Mouse (Mus musculus) frontal cortex, postnatal 36 days (tissue): ENCODE data around the gene Gm28051.

ENCODE experiments used
- DNase-seq, 2 experiments: peaks; one replicate each; pipeline ENCODE4 v3.0.0; 2022; ENCODE audit warnings: low spot score in 2 of 2

Gene Gm28051

DNA sequence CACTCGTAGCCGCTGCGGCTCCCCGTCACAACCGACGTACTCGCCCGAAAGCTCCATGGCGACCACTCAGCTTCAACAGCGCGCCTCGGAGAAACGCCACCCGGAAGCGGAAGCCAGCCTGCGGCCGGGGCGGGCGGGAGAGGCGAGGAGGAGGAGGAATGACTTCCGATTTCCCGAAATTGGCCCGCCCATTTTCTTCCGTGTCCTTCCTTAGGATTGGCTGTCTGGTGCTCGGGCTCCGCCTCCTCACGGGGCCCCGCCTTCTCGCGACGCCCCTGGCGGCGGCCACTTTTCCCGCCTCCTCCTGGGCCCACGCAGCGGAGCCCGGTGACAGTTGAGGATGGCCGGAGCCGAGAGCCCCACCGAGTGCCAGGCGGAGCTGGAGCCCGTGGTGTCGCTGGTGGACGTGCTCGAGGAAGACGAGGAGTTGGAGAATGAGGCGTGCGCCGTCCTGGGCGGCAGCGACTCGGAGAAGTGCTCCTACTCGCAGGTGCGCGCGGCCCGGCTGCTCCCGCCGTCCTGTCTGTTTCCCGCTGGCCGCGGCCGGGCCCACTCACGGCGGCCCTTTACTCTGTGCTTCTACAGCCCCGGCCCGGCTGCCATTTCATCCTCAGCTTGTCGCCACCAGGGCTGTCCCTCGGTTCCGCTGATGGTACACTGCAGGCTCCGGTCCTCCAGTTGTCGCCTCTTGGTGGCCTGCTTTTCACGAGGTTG is at the start of gene Gm28051, which contains the start of the genes Gon7 and Ubr7:
TSS of gene Gm28051 (minus strand) at position 77 of the 714 bp plus-strand sequence.
TSS of gene Gon7 (minus strand) at position 115 of the 714 bp plus-strand sequence.
TSS of gene Ubr7 (plus strand) at position 279 of the 714 bp plus-strand sequence.
- DNase-seq: peak; percentile 96 to 98

DNA sequence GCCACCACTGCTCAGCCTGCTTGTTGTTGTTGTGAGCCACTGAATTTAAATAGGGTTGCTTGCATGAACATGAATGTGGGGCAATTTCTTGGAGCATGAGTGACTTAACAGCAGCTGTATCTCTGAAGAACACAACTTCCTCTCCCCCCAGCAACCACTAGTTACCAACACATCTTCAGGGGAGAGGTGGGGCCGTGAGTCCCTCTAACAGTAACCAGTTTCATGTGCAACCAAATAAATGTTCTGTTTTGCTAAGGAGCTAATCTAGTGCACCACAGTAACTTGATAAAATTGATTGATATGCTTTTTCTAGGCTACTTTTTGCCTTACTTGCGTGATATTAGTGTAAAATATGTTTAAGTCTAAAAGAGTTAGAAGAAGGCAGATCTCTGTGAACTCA is 42.0 kb upstream of the Gm28051 start:
- DNase-seq: no peak

DNA sequence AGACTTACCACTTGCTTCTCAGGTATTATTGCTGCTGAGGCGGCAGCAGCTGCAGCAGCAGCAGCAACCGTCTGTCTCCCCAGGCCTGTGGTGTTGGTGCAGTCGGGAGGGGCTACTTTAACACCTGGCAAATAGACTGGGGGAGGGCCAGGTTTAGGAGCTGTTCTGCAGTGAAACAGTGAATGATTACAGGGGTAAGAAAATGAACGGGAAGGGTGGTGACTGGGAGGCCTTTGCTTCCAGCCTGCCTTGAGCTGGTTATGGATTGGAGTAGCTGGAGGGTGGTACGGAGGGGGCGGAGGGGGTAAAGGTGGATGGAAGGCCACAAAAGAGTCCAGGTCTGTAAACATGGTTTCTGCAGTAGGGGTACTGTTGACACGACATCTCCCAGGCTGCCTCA is 30.4 kb upstream of the Gm28051 start:
- no peak for DNase-seq

DNA sequence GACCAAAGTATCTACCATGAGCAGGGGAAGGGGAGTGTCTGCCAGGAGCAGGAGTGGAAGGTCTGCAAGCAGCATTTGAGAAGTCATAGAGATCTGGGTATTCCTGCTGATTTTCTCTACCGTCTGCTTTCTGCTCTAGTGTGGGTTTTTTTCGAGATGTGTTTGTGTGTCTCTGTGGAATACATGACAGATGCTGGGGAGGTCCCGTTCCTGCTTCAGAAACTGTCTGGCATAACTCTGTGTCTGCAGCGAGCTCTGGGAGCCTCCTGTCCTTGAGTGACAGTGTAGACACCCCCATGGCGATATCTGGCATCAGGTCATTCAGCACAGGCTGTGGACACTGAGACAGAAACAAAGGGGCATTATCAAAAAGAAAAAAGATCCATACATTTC is 28.0 kb upstream of the Gm28051 start:
- DNase-seq: no peak

DNA sequence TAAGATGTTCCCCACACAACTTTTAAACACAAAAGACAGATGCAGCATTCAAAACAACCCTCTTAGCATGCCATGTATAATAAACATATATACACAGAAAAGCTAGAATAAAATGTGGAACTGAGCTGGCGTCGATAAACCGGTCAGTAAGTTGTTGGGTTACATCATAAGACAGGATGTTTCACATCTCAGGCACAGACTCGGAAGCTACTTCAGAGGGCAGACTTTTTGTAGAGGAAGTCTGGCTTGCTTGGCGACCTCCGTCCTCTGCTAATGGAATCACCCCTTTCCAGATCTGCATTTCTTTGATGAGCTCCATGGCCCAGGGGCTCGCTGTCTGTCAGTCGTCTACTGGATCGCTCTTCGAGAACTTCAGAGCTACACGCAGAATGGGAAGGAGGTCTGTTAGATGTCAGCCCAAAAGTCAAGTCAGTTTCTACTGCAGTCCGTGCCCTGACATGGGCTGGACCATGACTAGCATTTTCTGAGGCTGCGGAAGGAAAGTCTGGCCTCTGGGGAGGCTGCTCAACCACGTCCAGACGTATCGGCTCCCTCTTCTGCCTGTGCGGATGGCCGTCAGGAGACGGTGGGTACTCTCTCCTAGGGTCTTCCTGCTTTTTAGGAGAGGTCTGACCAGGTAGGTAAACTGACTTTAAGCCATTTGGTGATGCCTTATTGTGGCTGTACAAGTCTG is 27.5 kb upstream of the Gm28051 start:
- no peak for DNase-seq

DNA sequence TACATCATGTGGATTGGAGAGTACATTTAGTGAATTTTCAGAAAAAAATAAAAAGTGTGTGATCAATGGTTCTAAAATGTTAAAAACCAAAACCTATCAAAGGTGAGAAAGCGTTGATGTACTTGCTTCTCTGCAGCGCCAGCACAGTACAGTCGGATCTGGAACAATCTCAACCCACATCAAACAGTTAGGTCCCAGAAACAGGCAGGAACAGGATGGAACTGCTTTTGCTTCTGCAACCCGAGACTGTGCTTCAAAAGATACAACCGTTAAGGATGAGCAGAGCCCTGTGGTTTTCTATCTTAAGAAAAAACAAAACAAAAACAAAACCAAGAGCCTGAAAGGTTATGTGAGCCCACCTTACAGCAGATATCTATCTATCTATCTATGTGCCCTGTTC is 25.3 kb upstream of the Gm28051 start:
- no peak for DNase-seq

DNA sequence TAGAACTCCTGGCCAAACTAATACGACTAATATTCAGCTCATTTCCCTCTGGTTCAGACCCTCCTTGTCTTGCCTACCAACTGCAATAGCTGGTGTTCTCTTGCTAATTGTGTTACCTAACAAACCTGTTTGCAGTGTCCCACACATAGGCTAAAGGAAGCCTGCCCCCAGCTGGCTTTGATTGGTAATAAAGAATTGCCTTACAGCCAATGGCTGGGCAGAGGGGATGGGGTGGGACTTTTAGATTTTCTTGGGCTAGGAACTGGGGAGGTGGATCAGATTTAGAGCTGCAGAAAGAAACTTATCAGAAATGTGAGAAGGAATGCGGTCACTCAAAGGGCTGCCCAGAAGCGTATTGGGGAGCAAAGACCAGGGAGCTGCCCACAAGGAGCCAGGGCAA is 21.9 kb upstream of the Gm28051 start:
- DNase-seq: no peak

DNA sequence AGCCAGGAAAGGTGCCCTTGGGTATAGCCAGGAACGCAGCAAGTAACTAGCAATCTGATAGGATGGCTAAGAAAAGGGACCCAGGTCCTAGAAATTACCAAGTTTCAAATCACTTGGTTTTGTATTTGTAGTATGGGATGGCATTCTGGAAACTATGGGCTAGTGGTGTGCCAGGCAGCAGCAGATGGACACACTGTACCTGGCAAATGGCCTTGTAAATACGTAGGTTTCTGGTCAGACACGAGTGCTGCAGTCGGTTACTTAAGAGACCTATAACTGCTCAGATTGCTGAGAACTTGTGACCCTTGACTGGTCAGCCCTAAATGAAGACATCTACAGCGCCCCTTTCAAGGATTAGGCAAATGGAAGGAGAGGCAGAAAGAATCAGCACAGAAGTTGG is 20.6 kb upstream of the Gm28051 start:
- DNase-seq: no peak

DNA sequence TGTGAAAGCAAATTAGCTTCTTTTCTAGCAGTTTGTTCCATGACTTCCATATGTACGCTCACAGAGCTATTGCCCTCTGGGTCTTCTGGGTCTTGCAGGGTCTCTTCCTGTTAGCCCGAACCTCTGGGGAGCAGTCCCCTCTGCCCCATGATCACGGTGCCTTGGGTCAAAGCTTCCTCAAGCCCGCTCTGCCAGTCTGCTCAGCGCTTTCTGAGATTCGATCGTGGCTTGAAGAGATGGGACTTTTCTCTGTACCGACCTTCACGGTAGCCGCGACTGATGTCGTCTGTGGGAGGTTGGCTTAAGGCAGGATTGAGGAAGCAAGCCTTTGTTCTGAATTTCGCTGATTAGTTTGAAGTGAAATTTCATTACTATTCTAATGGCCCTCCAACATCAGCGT is 18.5 kb upstream of the Gm28051 start:
- no peak for DNase-seq

DNA sequence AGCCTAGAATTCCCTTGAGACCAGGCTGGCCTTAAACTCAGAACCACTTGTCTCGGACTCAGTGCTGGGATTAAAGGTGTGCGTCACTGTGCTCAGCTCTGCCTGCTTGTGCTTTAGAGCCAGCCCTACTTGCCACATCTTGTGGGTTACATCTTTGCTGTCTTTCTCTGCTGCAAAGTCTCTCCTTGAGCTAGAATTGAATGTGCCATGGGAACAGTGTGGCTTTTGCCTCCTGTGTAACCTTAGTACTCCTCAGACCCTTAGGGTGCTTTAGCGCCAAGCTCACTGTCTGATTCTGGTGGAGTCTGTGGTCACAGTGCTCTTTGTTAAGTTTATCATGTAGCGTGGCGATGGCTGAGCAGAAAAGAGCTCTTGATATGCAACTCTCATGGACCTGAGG is 15.1 kb upstream of the Gm28051 start:
- DNase-seq: no peak

DNA sequence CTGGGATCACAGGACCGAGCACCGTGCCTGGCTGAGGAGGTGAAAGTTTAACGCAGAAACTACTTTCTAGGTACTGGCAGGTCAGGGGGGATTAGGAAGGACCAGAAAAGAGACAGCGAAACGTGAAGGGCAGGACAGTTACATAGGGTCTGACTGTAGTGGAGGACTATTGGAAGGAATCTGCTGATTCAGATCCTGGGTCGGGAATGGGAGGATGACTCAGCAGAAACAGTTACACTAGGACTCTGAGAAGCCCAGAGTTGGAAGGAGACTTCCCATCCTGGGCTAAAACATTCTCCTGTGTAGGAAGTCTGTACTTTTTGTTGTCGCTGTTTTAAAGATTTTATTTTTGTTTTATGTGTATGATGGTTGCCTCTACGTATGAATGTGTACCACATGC is 14.0 kb upstream of the Gm28051 start:
- no peak for DNase-seq

DNA sequence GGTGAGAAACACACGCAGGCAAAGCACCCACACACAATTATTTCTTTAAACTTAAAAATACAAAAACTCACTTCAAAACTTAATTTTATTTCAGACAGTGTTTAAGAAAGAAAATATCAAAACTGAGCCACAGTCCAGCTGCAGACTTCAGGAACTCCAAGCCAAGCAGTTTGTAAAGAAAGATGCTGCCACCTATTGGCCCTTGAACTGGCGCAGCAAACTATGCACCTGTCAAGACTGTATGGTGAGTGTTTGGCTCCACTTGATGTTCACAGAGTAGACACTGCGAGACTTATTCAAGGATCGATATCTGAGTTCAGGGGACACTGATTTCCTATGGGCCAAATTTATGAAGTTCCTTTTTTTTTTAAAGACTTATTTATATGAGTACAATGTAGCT is 11.4 kb upstream of the Gm28051 start:
- DNase-seq: no peak

DNA sequence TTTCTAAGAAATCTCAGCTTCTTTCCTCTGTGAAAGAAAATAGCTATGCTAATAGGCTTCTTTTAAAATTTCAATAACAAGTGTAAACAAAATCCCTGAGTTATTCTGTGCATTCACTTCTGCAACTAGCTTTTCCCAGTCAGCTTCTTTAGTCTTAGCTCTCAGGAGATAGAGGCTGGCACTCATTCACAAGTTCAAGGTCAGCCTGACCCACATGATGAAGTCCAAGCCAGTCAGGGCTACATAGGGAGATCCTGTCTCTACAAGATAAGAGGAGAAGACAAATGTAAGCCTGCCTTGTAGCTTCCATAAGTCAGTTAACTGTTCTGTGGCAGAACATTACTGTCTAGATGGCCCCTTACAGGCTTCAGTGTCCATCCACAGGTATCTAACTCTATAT is 6.1 kb upstream of the Gm28051 start:
- DNase-seq: no peak

DNA sequence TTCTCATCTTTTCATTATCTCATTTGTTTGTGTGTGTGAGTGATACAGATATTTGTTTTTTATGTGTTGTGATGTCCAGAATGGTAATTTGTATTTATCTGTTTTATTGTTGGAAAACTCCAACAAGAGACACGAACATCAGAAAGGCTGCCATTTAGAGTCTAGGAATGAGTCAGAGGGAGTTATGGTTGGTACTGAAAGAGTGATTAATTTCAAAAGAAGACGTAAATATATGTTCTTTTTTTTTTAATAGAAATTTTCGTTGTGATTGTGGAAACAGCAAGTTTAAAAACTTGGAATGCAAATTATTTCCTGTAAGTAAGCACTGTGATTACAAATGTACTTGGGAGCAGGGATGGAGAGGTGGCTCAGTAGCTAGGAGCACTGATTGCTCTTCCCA is 4.1 kb upstream of the Gm28051 start:
- no peak for DNase-seq

DNA sequence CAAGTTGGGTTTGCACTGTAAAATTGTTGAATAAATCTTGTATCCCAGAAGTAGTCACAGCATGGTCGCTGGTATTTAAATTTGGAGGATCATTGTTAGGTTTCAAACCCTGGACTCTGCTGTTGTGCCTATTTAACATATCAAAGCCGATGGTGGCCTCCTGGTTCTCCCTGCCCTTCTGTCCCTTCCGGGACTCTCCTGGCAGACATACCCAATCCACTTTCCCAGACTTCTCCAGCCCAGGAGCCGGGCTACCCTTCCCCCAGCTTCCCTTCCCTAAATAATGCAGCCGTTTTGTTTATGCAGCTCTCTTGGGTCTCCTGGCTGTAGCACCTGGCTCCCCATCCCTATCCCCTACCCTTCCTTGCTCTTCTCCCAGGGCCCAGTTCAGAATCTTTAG is 1.4 kb upstream of the Gm28051 start:
- no peak for DNase-seq

DNA sequence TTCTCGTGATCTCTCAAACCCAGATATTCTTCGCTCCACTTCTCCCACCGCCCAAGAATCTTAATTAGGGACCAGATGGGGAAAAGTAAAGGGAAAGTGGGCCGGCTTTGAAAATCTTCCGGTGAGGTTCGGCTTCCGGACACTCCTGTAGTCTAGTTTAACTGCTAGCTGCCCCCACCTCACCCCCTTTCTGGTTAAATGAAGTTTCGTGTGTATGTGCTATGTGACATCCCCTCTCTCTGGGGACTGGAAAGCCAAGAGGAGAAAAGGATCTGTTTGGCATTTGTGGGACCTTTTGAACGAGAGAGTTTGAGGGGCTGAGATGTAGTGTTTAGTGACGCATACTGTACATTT is 815 bp upstream of the Gm28051 start, which contains the start of gene Gm20604:
TSS of gene Gm20604 (minus strand) at position 270 of the 354 bp plus-strand sequence.
- DNase-seq: no peak

DNA sequence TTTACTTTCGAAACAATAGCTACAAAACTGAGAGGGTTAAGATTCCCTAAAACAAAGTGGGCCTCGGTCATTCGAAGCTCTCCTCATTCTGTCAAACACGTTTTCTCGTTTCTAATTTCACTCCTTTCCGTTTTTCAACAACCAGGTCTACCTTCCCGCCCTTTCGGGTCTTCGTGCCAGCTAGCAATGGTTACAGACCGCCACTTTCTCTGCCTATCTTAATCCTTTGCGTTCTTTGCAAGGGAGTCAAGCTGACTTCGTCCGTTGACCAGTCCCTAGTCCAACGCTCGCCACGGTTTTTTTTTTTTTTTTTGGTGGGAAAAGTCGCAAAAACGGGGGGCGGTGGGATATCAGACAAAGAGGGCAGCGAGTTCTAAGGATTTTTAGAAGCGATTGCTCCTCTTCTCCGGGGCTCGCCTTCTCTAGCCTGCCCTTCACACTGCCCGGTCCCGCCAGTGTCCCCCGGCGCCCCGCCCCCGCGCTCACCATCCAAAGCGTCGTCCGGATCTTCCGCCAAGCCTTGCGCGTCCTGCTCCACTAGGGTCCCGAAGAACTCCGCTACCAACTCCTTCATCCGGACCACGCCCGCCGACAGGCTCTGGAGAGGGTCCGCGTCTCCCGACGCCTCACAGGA is 393 bp downstream of the Gm28051 start:
- no peak for DNase-seq

DNA sequence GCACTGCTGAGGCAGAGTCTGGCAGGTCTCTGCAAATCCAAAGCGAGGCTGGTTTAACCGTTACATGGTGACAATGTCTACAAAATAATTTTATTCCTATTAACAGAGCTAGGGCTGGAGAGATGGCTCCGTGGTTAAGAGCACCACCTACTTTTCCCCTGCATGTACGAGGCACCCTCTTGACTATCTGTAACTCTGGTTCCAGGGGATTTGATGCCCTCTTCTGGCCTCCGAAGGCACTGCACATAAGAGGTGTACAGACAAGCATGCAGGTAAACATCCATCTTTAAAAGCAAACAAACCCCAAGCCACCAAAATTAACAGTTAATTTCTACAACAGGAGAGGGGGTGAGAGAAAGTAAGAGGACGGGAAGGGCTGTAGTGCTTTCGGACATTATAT is 1.3 kb downstream of the Gm28051 start:
- no peak for DNase-seq

DNA sequence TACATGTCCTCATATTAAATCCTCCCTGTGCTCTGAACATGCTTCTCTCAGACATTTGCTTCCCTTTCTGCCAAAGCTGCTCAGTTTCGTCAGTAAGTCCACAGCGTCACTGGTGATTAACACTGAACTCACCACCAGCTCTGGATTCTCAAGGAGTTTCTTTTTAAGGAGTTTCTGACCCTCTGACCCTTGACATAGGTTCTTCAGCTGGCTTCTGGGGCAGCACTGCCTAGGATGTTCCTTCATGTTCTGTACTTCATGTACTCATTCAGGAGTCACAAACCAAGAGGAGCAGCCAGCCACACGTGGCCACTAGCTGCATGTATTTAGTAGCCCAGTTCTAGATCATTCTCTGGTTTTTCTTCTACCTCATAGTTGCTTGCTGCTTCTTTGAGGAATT is 9.3 kb downstream of the Gm28051 start:
- DNase-seq: no peak

DNA sequence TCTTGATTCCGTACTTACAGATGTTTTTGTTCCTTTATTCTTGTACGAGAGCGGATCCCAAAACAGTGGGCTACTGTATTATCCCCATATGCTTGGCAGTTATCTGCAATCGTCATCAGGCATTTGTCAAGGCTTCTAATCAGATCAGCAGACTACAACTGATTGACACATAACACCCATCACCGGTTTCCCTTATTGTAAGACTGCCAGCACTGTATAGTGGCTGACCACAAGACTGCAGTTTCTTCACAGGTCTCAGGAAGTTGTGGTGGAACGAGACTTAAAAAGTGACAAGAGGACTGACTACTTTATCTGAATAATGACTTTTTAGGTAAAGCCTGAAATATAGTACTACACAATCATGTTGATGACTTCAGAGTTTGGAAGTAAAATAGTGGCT is 12.7 kb downstream of the Gm28051 start:
- no peak for DNase-seq

DNA sequence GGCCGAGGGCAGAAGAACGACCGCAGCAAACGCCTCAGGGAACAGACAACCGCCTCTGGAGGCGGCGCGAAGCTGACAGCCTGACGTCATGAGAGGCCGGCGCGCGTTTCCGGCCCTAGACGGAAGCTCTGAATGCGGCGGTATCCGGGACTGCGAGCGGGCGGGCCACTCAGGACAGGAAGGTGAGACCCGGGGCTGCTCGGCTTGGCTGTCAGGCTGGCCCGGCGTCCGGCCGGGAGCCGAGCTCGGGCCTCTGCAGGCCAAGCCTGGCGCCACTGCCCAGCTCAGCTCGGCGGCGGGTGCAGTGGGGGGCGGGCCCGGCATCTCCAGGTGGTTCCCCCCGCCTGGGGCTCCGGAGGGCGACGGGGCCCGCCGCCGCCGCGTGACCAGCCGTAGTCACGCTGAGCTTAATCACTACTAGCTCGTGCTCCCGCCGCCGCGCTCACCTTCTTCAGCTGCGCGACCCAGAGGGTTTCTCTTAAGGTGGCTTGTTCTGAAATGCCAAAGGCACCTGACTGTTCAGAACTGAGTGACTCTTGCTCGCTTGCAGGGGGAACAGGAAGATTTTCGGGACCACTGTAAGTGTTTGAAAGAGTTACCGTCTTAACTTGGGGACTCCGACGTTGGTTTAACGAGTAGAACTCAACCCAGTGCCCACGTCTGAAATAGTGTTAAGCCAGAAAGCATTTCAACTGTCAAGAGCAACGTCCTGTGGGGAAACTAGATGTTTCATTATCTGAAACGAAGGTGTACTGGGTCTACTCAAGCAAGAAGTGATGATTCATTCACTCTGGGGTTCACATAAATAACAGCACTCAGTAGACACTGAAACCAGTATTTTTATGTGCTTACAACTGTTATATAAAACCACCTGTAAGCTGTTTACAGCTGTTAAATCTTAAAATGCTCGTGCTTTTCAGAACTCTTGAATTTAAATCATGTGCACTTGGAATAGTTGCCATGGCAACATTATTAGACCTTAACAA is 13.7 kb downstream of the Gm28051 start, which contains the start of the genes Moap1 and Tmem251:
TSS of gene Moap1 (minus strand) at position 73 of the 986 bp plus-strand sequence.
TSS of gene Tmem251 (plus strand) at position 174 of the 986 bp plus-strand sequence.
- peak; percentile 89 to 93 for DNase-seq
